Mouse (Mus musculus): ENCODE data around the gene Wdr74. TPM values are rescaled to one million over a fixed set of nuclear protein-coding genes. Genes with fewer than 3 reads are reported as not detected.

Gene Wdr74
- polyA plus RNA-seq, 1 experiment from 2014 or later = 71.3 TPM

DNA sequence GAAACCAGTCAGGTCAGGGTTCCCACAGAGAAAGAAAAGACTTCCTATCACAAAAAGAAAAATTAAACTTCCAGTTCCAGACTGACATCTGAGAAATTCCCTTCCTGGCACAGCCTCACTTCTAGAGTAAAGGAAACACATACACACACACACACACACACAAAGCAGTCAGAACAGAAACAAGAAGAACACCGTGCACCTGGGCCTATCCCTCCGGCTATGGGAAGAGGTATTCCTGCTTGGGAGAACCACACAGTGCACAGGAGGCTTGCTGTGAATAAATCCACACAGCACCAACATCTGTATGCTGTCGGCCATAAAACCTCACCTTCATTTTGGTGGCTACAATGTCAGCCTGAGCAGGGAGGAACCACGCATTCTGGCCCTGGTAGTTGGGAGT is 24.1 kb upstream of the Wdr74 start:
- Histone ChIP-seq H3K9ac (ENCODE audit: low read depth, low read length) (no peak overlapping the region), H3K9me3 (replicated peaks; ENCODE audit: low read length) (no peaks in the 10 kb centered on the region), H3K36me3 (ENCODE audit: insufficient read depth, low read length) (peaks cover 40% of the 10 kb centered on the region), H3K27me3 (ENCODE audit: insufficient read depth, low read length) (no peaks in the 10 kb centered on the region), H3K4me1 (replicated peaks; ENCODE audit: insufficient read depth, low read length) (peaks cover 11% of the 10 kb centered on the region; the same call in 1 of the 2 replicates), H3K27ac (peak overlapping the region; percentile 94; the same call in 1 of the 2 replicates), H3K4me3 (replicated peaks; ENCODE audit: low read depth, low read length) (peak overlapping the region; percentile 63), H3K4me2 (ENCODE audit: low read length) (peak overlapping the region; percentile 79)
- no peak for ATAC-seq (replicated peaks; ENCODE audit: low FRiP score, low read depth)
- TF ChIP-seq CTCF (IDR thresholded peaks at IDR 0.05; ENCODE audit: low read depth) = no peak
- 39% methylated on average over 4 of the region's 4 CpGs for WGBS
- DNase-seq (ENCODE audit: low spot score) = no peak

DNA sequence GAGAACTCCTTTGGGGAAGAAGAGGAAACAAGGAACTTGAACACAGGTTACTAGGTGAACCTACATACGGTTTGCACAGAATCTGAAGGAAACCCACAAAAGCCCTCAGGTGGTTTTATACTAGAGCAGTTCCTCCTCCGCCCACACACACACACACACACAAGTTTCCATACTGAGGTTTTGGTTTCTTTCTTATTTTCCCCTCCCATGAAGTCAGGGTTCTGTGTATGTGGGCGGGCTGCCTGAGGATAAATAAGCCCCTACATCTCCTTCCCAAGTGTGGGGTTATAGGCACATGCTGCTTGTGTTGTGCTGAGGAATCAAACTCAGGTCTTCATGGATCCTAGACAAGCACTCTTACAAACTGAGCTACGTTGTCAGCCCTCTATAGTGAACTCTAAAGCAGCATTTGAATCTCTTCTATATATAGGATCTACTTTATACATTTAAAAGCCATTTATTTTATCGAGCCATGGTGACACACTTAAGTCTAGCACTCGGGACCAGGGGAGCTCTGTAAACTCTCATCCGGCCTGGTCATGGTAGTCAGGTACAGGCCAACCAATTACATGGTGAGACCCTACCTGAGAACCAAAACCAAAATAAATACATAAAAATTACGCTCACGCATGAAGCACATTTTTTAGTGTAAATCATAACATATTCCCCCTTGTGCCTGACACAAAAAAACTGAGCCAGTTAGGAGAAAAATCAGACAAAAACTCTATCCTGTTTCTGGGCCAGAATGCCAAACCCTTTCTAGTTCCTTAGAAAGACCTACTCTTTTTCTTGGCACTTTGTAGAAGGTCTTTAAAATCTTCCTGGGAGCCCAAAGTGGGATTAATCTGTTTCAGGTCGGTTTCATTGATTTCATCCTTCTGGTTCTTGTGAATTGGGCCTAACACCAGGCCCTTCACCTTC is 23.4 kb upstream of the Wdr74 start:
- TF ChIP-seq CTCF (IDR thresholded peaks at IDR 0.05; ENCODE audit: low read depth) = no peak
- no peaks in the 10 kb centered on the region for H3K9me3 ChIP-seq (replicated peaks; ENCODE audit: low read length)
- 41% methylated on average over 10 of the region's 10 CpGs for WGBS
- ATAC-seq (replicated peaks; ENCODE audit: low FRiP score, low read depth) (no peak), DNase-seq (ENCODE audit: low spot score) (no peak)
- H3K27me3 ChIP-seq (ENCODE audit: insufficient read depth, low read length) = no peaks in the 10 kb centered on the region
- peak overlapping the region; percentile 94 for H3K27ac ChIP-seq
- H3K9ac ChIP-seq (ENCODE audit: low read depth, low read length) = peak overlapping the region; percentile 70
- peaks cover 11% of the 10 kb centered on the region; the same call in 1 of the 2 replicates for H3K4me1 ChIP-seq (replicated peaks; ENCODE audit: insufficient read depth, low read length)
- H3K4me2 ChIP-seq (ENCODE audit: low read length) = peak overlapping the region; percentile 79
- H3K36me3 ChIP-seq (ENCODE audit: insufficient read depth, low read length) = peaks cover 35% of the 10 kb centered on the region
- peak overlapping the region; percentile 63 for H3K4me3 ChIP-seq (replicated peaks; ENCODE audit: low read depth, low read length)

DNA sequence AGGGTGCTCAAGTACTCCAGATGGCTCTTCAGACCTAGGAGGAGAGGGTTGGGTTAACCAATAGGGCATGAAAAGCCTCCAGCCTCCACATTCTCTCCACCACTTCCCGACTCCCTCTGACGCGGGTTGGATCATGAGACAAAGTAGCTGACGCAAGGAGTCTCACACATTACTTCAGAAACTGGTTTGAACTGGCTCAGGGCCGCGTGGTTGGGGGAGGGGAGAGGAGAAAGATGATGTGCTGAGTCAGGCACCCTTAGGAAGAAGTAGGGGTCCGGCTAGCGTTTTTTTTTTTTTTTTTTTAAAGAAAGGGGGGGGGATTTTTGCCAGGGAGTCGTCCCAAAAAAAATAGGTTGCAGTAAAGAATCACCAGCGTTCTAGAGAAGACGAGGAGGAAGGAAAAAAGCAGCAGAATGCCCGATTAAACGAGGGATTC is 22.7 kb upstream of the Wdr74 start:
- Histone ChIP-seq H3K4me3 (replicated peaks; ENCODE audit: low read depth, low read length) (peak overlapping the region; percentile 63), H3K27ac (peak overlapping the region; percentile 94), H3K9me3 (replicated peaks; ENCODE audit: low read length) (no peaks in the 10 kb centered on the region), H3K4me1 (replicated peaks; ENCODE audit: insufficient read depth, low read length) (peaks cover 11% of the 10 kb centered on the region; the same call in 1 of the 2 replicates), H3K27me3 (ENCODE audit: insufficient read depth, low read length) (no peaks in the 10 kb centered on the region), H3K4me2 (ENCODE audit: low read length) (peak overlapping the region; percentile 79), H3K9ac (ENCODE audit: low read depth, low read length) (peak overlapping the region; percentile 70), H3K36me3 (ENCODE audit: insufficient read depth, low read length) (peaks cover 29% of the 10 kb centered on the region)
- ATAC-seq (replicated peaks; ENCODE audit: low FRiP score, low read depth) = peak; percentile 82
- TF ChIP-seq CTCF (IDR thresholded peaks at IDR 0.05; ENCODE audit: low read depth) = no peak
- DNase-seq (ENCODE audit: low spot score) = peak; percentile 91
- WGBS = under 1% methylated on average over 13 of the region's 13 CpGs

DNA sequence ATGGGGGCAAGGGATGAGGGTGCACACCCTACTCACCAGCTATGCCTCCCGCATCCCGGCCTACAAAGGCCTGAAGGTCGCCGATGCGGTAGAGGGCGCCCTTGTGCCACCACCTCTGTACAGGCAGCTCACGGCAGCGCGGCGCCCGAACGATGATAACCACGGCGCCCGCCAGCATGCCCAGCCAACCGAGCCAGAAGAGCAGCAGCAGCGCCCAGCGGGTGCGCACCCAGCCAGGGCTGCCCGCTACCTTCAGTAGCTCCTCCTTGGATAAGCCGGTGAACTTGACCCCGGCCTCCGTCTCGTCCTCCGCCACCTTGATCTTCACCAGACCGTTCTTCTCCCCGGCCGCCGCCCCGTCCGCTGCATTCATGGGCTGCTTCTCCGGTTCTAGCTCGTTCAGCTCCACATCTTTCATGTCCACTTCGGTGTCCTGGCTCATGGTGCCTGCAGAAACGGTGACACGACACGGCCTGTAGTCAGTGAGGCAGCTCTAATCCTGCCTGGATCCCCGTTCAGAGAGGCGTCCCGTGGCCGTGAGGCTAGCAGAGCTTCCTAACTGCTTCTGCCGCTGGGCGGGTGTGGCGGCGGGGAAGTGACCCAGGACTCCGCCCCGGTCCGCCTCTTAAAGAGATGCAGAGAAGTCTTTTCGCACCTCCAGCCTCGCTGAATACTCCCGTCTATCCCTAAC is 22.2 kb upstream of the Wdr74 start:
- peak; percentile 74 for TF ChIP-seq CTCF (IDR thresholded peaks at IDR 0.05; ENCODE audit: low read depth)
- Histone ChIP-seq H3K36me3 (ENCODE audit: insufficient read depth, low read length) (peaks cover 24% of the 10 kb centered on the region), H3K4me3 (replicated peaks; ENCODE audit: low read depth, low read length) (peak overlapping the region; percentile 63), H3K4me2 (ENCODE audit: low read length) (peak overlapping the region; percentile 79), H3K9ac (ENCODE audit: low read depth, low read length) (peak overlapping the region; percentile 70), H3K9me3 (replicated peaks; ENCODE audit: low read length) (no peaks in the 10 kb centered on the region), H3K4me1 (replicated peaks; ENCODE audit: insufficient read depth, low read length) (peaks cover 11% of the 10 kb centered on the region; the same call in 1 of the 2 replicates), H3K27ac (peak overlapping the region; percentile 94), H3K27me3 (ENCODE audit: insufficient read depth, low read length) (no peaks in the 10 kb centered on the region)
- DNase-seq (ENCODE audit: low spot score) (peak; percentile 93), ATAC-seq (replicated peaks; ENCODE audit: low FRiP score, low read depth) (peak; percentile 90)
- 0% methylated on average over 51 of the region's 51 CpGs for WGBS

DNA sequence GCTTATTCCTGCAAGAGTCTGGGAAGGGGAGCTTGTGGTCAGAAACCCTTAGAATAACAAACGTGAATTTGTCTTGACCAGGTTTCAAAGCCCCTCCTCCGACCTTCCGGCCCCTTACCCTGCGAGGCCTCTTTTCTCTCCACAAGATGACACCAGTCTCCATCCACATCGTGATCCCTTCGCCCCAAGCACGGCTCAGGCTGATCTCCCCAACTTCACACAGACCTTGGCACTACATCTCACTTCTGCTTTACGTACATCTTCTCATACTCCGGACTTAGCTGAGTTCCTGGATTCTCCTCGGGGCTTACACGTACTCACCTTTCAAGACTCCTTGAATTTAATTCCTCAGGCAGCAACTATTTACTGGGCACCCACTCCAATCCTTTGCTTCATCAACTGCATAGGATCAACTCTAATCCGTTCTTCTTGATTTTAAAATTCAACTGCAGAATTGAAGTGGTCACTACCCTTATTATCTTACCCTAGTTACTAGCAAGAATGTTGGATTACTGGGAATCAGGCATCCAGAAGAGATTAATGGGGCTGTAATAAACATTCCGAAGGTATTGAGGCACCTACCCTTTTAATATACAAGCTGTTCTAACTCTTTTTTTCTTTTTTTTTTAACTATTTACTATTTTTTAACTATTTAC is 21.5 kb upstream of the Wdr74 start:
- Histone ChIP-seq H3K27me3 (ENCODE audit: insufficient read depth, low read length) (no peaks in the 10 kb centered on the region), H3K9me3 (replicated peaks; ENCODE audit: low read length) (no peaks in the 10 kb centered on the region), H3K4me2 (ENCODE audit: low read length) (peak overlapping the region; percentile 79), H3K36me3 (ENCODE audit: insufficient read depth, low read length) (peaks cover 17% of the 10 kb centered on the region), H3K9ac (ENCODE audit: low read depth, low read length) (peak overlapping the region; percentile 70), H3K4me3 (replicated peaks; ENCODE audit: low read depth, low read length) (peak overlapping the region; percentile 63), H3K4me1 (replicated peaks; ENCODE audit: insufficient read depth, low read length) (peaks cover 11% of the 10 kb centered on the region; the same call in 1 of the 2 replicates), H3K27ac (peak overlapping the region; percentile 94)
- ATAC-seq (replicated peaks; ENCODE audit: low FRiP score, low read depth) (peak; percentile 12), DNase-seq (ENCODE audit: low spot score) (no peak)
- 4% methylated on average over 13 of the region's 13 CpGs for WGBS
- TF ChIP-seq CTCF (IDR thresholded peaks at IDR 0.05; ENCODE audit: low read depth) = no peak

All from kidney, postnatal 0 days (tissue).